Mouse (Mus musculus): ENCODE results near the gene Nemp1. TPM values are rescaled to one million over a fixed set of nuclear protein-coding genes. Genes with fewer than 3 reads are reported as not detected.

The Nemp1 gene
- polyA plus RNA-seq, 1 experiment from 2014 or later: 10.7 TPM

- H3K36me3 ChIP-seq (ENCODE audit: insufficient read depth, low read length): no peaks in the 10 kb centered on the region
- H3K4me1 ChIP-seq (ENCODE audit: insufficient read depth, low read length): peaks cover 4% of the 10 kb centered on the region; the same call in 1 of the 2 replicates
- WGBS: 83% methylated on average over 6 of the region's 6 CpGs
- no peak overlapping the region for H3K9ac ChIP-seq (replicated peaks; ENCODE audit: low read length)
- no peak for ATAC-seq (ENCODE audit: low FRiP score, low TSS enrichment)
- H3K27me3 ChIP-seq (ENCODE audit: insufficient read depth, low read length): no peaks in the 10 kb centered on the region
- no peak overlapping the region for H3K4me3 ChIP-seq (ENCODE audit: low read length)
- no peak overlapping the region for H3K27ac ChIP-seq (ENCODE audit: low read length)
- no peaks in the 10 kb centered on the region for H3K9me3 ChIP-seq (ENCODE audit: low read length)
- H3K4me2 ChIP-seq (replicated peaks; ENCODE audit: low read depth, low read length): no peak overlapping the region
These were observed 16.2 kb downstream of the Nemp1 start for GRCm38 (mm10) chr10:127682886-127683285.

- H3K4me2 ChIP-seq (replicated peaks; ENCODE audit: low read depth, low read length): no peak overlapping the region
- no peak overlapping the region for H3K9ac ChIP-seq (replicated peaks; ENCODE audit: low read length)
- H3K4me3 ChIP-seq (ENCODE audit: low read length): no peak overlapping the region
- peaks cover 16% of the 10 kb centered on the region for H3K36me3 ChIP-seq (ENCODE audit: insufficient read depth, low read length)
- no peak overlapping the region for H3K27ac ChIP-seq (ENCODE audit: low read length)
- H3K4me1 ChIP-seq (ENCODE audit: insufficient read depth, low read length): no peaks in the 10 kb centered on the region
- whole genome bisulfite sequencing: 16% methylated on average over 1 of the region's 1 CpGs
- no peaks in the 10 kb centered on the region for H3K9me3 ChIP-seq (ENCODE audit: low read length)
- no peak for ATAC-seq (ENCODE audit: low FRiP score, low TSS enrichment)
- no peaks in the 10 kb centered on the region for H3K27me3 ChIP-seq (ENCODE audit: insufficient read depth, low read length)
These were observed 24.4 kb downstream of the Nemp1 start for GRCm38 (mm10) chr10:127691053-127691452.

- WGBS: 45% methylated on average over 2 of the region's 2 CpGs
- no peaks in the 10 kb centered on the region for H3K27me3 ChIP-seq (ENCODE audit: insufficient read depth, low read length)
- H3K36me3 ChIP-seq (ENCODE audit: insufficient read depth, low read length): peaks cover 31% of the 10 kb centered on the region
These were observed 27.9 kb downstream of the Nemp1 start for GRCm38 (mm10) chr10:127694636-127695035.

GRCm38 (mm10) chr10:127695775-127696174 lies 29.1 kb downstream of the Nemp1 start:
- H3K4me3 ChIP-seq (ENCODE audit: low read length): no peak overlapping the region
- no peaks in the 10 kb centered on the region for H3K9me3 ChIP-seq (ENCODE audit: low read length)
- no peak overlapping the region for H3K27ac ChIP-seq (ENCODE audit: low read length)
- peaks cover 30% of the 10 kb centered on the region for H3K36me3 ChIP-seq (ENCODE audit: insufficient read depth, low read length)
- no peak overlapping the region for H3K4me2 ChIP-seq (replicated peaks; ENCODE audit: low read depth, low read length)
- no peaks in the 10 kb centered on the region for H3K4me1 ChIP-seq (ENCODE audit: insufficient read depth, low read length)
- H3K27me3 ChIP-seq (ENCODE audit: insufficient read depth, low read length): no peaks in the 10 kb centered on the region
- no peak for ATAC-seq (ENCODE audit: low FRiP score, low TSS enrichment)
- H3K9ac ChIP-seq (replicated peaks; ENCODE audit: low read length): no peak overlapping the region
- WGBS: 93% methylated on average over 7 of the region's 7 CpGs

More at GRCm38 (mm10) chr10:127694636-127695035, 27.9 kb downstream of the Nemp1 start:
- Histone ChIP-seq H3K4me1 (ENCODE audit: insufficient read depth, low read length) (no peaks in the 10 kb centered on the region), H3K27ac (ENCODE audit: low read length) (no peak overlapping the region), H3K9me3 (ENCODE audit: low read length) (no peaks in the 10 kb centered on the region), H3K4me3 (ENCODE audit: low read length) (no peak overlapping the region), H3K9ac (replicated peaks; ENCODE audit: low read length) (no peak overlapping the region), H3K4me2 (replicated peaks; ENCODE audit: low read depth, low read length) (no peak overlapping the region)
- no peak for ATAC-seq (ENCODE audit: low FRiP score, low TSS enrichment)

GRCm38 (mm10) chr10:127698966-127699365 lies 32.3 kb downstream of the Nemp1 start:
- H3K4me2 ChIP-seq (replicated peaks; ENCODE audit: low read depth, low read length): no peak overlapping the region
- no peaks in the 10 kb centered on the region for H3K4me1 ChIP-seq (ENCODE audit: insufficient read depth, low read length)
- H3K36me3 ChIP-seq (ENCODE audit: insufficient read depth, low read length): peaks cover 15% of the 10 kb centered on the region; the same call in 1 of the 2 replicates
- no peak for ATAC-seq (ENCODE audit: low FRiP score, low TSS enrichment)
- H3K9me3 ChIP-seq (ENCODE audit: low read length): no peaks in the 10 kb centered on the region
- no peak overlapping the region for H3K9ac ChIP-seq (replicated peaks; ENCODE audit: low read length)
- no peak overlapping the region for H3K4me3 ChIP-seq (ENCODE audit: low read length)
- no peak overlapping the region for H3K27ac ChIP-seq (ENCODE audit: low read length)
- 92% methylated on average over 7 of the region's 7 CpGs for WGBS
- no peaks in the 10 kb centered on the region for H3K27me3 ChIP-seq (ENCODE audit: insufficient read depth, low read length)

- no peaks in the 10 kb centered on the region for H3K4me1 ChIP-seq (ENCODE audit: insufficient read depth, low read length)
- H3K9me3 ChIP-seq (ENCODE audit: low read length): no peaks in the 10 kb centered on the region
- no peak overlapping the region for H3K9ac ChIP-seq (replicated peaks; ENCODE audit: low read length)
- no peak overlapping the region for H3K27ac ChIP-seq (ENCODE audit: low read length)
- ATAC-seq (ENCODE audit: low FRiP score, low TSS enrichment): no peak
- peaks cover 7% of the 10 kb centered on the region; the same call in 1 of the 2 replicates for H3K36me3 ChIP-seq (ENCODE audit: insufficient read depth, low read length)
- H3K27me3 ChIP-seq (ENCODE audit: insufficient read depth, low read length): no peaks in the 10 kb centered on the region
- H3K4me3 ChIP-seq (ENCODE audit: low read length): no peak overlapping the region
- WGBS: 40% methylated on average over 4 of the region's 4 CpGs
- H3K4me2 ChIP-seq (replicated peaks; ENCODE audit: low read depth, low read length): no peak overlapping the region
These were observed 36.6 kb downstream of the Nemp1 start for GRCm38 (mm10) chr10:127703299-127703698.

GRCm38 (mm10) chr10:127704293-127704692 lies 37.6 kb downstream of the Nemp1 start:
- no peaks in the 10 kb centered on the region for H3K9me3 ChIP-seq (ENCODE audit: low read length)
- no peaks in the 10 kb centered on the region for H3K27me3 ChIP-seq (ENCODE audit: insufficient read depth, low read length)
- H3K4me1 ChIP-seq (ENCODE audit: insufficient read depth, low read length): no peaks in the 10 kb centered on the region
- 64% methylated on average over 2 of the region's 2 CpGs for WGBS
- H3K4me2 ChIP-seq (replicated peaks; ENCODE audit: low read depth, low read length): no peak overlapping the region
- H3K9ac ChIP-seq (replicated peaks; ENCODE audit: low read length): no peak overlapping the region
- no peak overlapping the region for H3K27ac ChIP-seq (ENCODE audit: low read length)
- no peak overlapping the region for H3K4me3 ChIP-seq (ENCODE audit: low read length)
- no peaks in the 10 kb centered on the region for H3K36me3 ChIP-seq (ENCODE audit: insufficient read depth, low read length)
- no peak for ATAC-seq (ENCODE audit: low FRiP score, low TSS enrichment)

- Histone ChIP-seq H3K27ac (ENCODE audit: low read length) (no peak within 1 kb of the TSS), H3K4me3 (ENCODE audit: low read length) (no peak within 1 kb of the TSS), H3K9ac (replicated peaks; ENCODE audit: low read length) (no peak within 1 kb of the TSS), H3K27me3 (ENCODE audit: insufficient read depth, low read length) (no peaks in the 10 kb centered on the region), H3K4me1 (ENCODE audit: insufficient read depth, low read length) (no peaks in the 10 kb centered on the region), H3K4me2 (replicated peaks; ENCODE audit: low read depth, low read length) (no peak within 1 kb of the TSS), H3K36me3 (ENCODE audit: insufficient read depth, low read length) (no peaks in the 10 kb centered on the region), H3K9me3 (ENCODE audit: low read length) (no peaks in the 10 kb centered on the region)
- 55% methylated on average over 2 of the region's 2 CpGs for WGBS
- ATAC-seq (ENCODE audit: low FRiP score, low TSS enrichment): no peak
These were observed 38.1 kb downstream of the Nemp1 start, which contains the start of gene Myo1a for GRCm38 (mm10) chr10:127704766-127705220. TSS of gene Myo1a (plus strand) at chr10:127705170.

- 92% methylated on average over 4 of the region's 4 CpGs for WGBS
- Histone ChIP-seq H3K27ac (ENCODE audit: low read length) (no peak overlapping the region), H3K9me3 (ENCODE audit: low read length) (no peaks in the 10 kb centered on the region), H3K4me2 (replicated peaks; ENCODE audit: low read depth, low read length) (no peak overlapping the region), H3K36me3 (ENCODE audit: insufficient read depth, low read length) (no peaks in the 10 kb centered on the region), H3K9ac (replicated peaks; ENCODE audit: low read length) (no peak overlapping the region), H3K27me3 (ENCODE audit: insufficient read depth, low read length) (no peaks in the 10 kb centered on the region), H3K4me3 (ENCODE audit: low read length) (no peak overlapping the region), H3K4me1 (ENCODE audit: insufficient read depth, low read length) (peaks cover 5% of the 10 kb centered on the region; the same call in 1 of the 2 replicates)
- ATAC-seq (ENCODE audit: low FRiP score, low TSS enrichment): no peak
These were observed 39.1 kb downstream of the Nemp1 start for GRCm38 (mm10) chr10:127705783-127706182.

- no peak overlapping the region for H3K4me2 ChIP-seq (replicated peaks; ENCODE audit: low read depth, low read length)
- no peaks in the 10 kb centered on the region for H3K9me3 ChIP-seq (ENCODE audit: low read length)
- no peaks in the 10 kb centered on the region for H3K36me3 ChIP-seq (ENCODE audit: insufficient read depth, low read length)
- H3K4me1 ChIP-seq (ENCODE audit: insufficient read depth, low read length): peaks cover 12% of the 10 kb centered on the region; the same call in 1 of the 2 replicates
- 77% methylated on average over 7 of the region's 7 CpGs for WGBS
- ATAC-seq (ENCODE audit: low FRiP score, low TSS enrichment): no peak
- H3K27me3 ChIP-seq (ENCODE audit: insufficient read depth, low read length): no peaks in the 10 kb centered on the region
- H3K4me3 ChIP-seq (ENCODE audit: low read length): no peak overlapping the region
- no peak overlapping the region for H3K27ac ChIP-seq (ENCODE audit: low read length)
- no peak overlapping the region for H3K9ac ChIP-seq (replicated peaks; ENCODE audit: low read length)
These were observed 41.0 kb downstream of the Nemp1 start for GRCm38 (mm10) chr10:127707721-127708120.
